Mouse (Mus musculus) forebrain, postnatal 0 days (tissue): ENCODE data around the gene Pde11a. TPM values are rescaled to one million over a fixed set of nuclear protein-coding genes. Genes with fewer than 3 reads are reported as not detected.
"Not testable (repeated sequence)": the region's sequence is repeated elsewhere in the genome, so short reads cannot be mapped to it uniquely, and the experiment has no call there.

Source experiments
- ATAC-seq: fragments of 200-750 bp; cut with Nextera tagmentation; 2 replicates; pipeline ENCODE4 v1.8.0; 2017; ENCODE audit warnings: mild to moderate bottlenecking, moderate library complexity
- DNase-seq: peaks from one replicate; pipeline ENCODE4 v3.0.0-alpha.2; 2015
- H3K27ac ChIP-seq: fragments of 300-500 bp; sonication (generic); 2 replicates; pipeline ENCODE4 v1.5.1; 2014; ENCODE audit warnings: low read depth, mild to moderate bottlenecking, antibody characterized with exemption, low read length, moderate library complexity, mixed read lengths
- H3K27me3 ChIP-seq: fragments of 300-500 bp; sonication (generic); 2 replicates; pipeline ENCODE4 v1.6.1; 2014; ENCODE audit warnings: mild to moderate bottlenecking, low read length, mixed read lengths; ENCODE audit not compliant: insufficient read depth
- H3K36me3 ChIP-seq: fragments of 300-500 bp; sonication (generic); 2 replicates; pipeline ENCODE4 v1.6.1; 2014; ENCODE audit warnings: mild to moderate bottlenecking, moderate library complexity; ENCODE audit not compliant: insufficient read depth
- H3K4me1 ChIP-seq: fragments of 300-500 bp; sonication (generic); 2 replicates; pipeline ENCODE4 v1.6.1; 2014; ENCODE audit warnings: antibody characterized with exemption; ENCODE audit not compliant: insufficient read depth
- H3K4me2 ChIP-seq: fragments of 300-500 bp; sonication (generic); 2 replicates; pipeline ENCODE4 v1.6.1; 2014; ENCODE audit warnings: low read depth, mild to moderate bottlenecking, moderate library complexity
- H3K4me3 ChIP-seq: fragments of 300-500 bp; sonication (generic); 2 replicates; pipeline ENCODE4 v1.5.1; 2014; ENCODE audit warnings: low read depth, low read length, mixed read lengths
- H3K9ac ChIP-seq: fragments of 300-500 bp; sonication (generic); 2 replicates; pipeline ENCODE4 v1.6.1; 2014; ENCODE audit warnings: mild to moderate bottlenecking
- H3K9me3 ChIP-seq: fragments of 300-500 bp; sonication (generic); 2 replicates; pipeline ENCODE4 v1.6.1; 2016; ENCODE audit warnings: low read length
- CTCF ChIP-seq: sonication (generic); IDR thresholded peaks from 2 replicates; pipeline ENCODE4 v1.5.1; 2016; ENCODE audit warnings: antibody characterized with exemption, control low read depth, low read depth
- WGBS: fragments of 180-500 bp; shearing (Covaris S2); extraction: QIAGEN DNeasy Blood & Tissue Kit; methylation state at CpG from one replicate; pipeline ENCODE4 v1.1.7; 2014; 5-methylcytosine and 5-hydroxymethylcytosine counted together
- polyA plus RNA-seq: library from polyadenylated mRNA; unstranded; fragments of >200 nt; fragmentation: Nextera tagmentation; extraction: Ambion mirVana; gene quantifications from 2 replicates; pipeline ENCODE4 v1.2.1, GENCODE M21; 2015
- total RNA-seq: library from RNA; depleted of rRNA; stranded (reverse); fragments of >200 nt; gene quantifications from 2 replicates; pipeline ENCODE4 v1.2.3, GENCODE M21; 2014

The Pde11a gene
- total and polyA plus RNA-seq, 2 experiments from 2014 or later = 0.86 to 1.0 TPM

- H3K9me3 ChIP-seq, H3K4me3 ChIP-seq, H3K27ac ChIP-seq, H3K4me2 ChIP-seq, H3K4me1 ChIP-seq, H3K9ac ChIP-seq, H3K27me3 ChIP-seq, H3K36me3 ChIP-seq: not testable (repeated sequence)
- peak; percentile 53 for DNase-seq
- ATAC-seq = peak; percentile 34; the same call in 1 of the 2 replicates
- 31% methylated on average over 20 of the region's 24 CpGs for WGBS
Observed at GRCm38 (mm10) chr2:75977752-75978368, 360.7 kb downstream of the Pde11a start, which contains the start of gene Ttc30a2. Ttc30a2 (minus strand) TSS chr2:75978170.

- 95% methylated on average over 2 of the region's 2 CpGs for WGBS
- H3K4me3 ChIP-seq, H3K9me3 ChIP-seq, H3K36me3 ChIP-seq, ATAC-seq, H3K4me1 ChIP-seq, H3K27me3 ChIP-seq, H3K27ac ChIP-seq, DNase-seq, H3K9ac ChIP-seq, H3K4me2 ChIP-seq: not testable (repeated sequence)
Observed at GRCm38 (mm10) chr2:75976070-75976469, 362.5 kb downstream of the Pde11a start.

- no peak overlapping the region for H3K4me3 ChIP-seq
- no peak for ATAC-seq
- TF ChIP-seq CTCF = no peak
- no peak overlapping the region for H3K9ac ChIP-seq
- DNase-seq = no peak
- 79% methylated on average over 9 of the region's 9 CpGs for WGBS
- H3K36me3 ChIP-seq = no peaks in the 10 kb centered on the region
- no peaks in the 10 kb centered on the region for H3K4me1 ChIP-seq
- no peaks in the 10 kb centered on the region for H3K27me3 ChIP-seq
- no peak overlapping the region for H3K27ac ChIP-seq
- H3K9me3 ChIP-seq = no peaks in the 10 kb centered on the region
- no peak overlapping the region for H3K4me2 ChIP-seq
Observed at GRCm38 (mm10) chr2:75974131-75974530, 364.4 kb downstream of the Pde11a start.

- WGBS = 15% methylated on average over 5 of the region's 5 CpGs
- ATAC-seq = peak; percentile 94
- Histone ChIP-seq H3K4me1 (peaks cover 16% of the 10 kb centered on the region), H3K27ac (no peak overlapping the region), H3K9me3 (no peaks in the 10 kb centered on the region), H3K27me3 (no peaks in the 10 kb centered on the region), H3K36me3 (no peaks in the 10 kb centered on the region), H3K4me2 (peak overlapping the region; percentile 42), H3K9ac (peak overlapping the region; percentile 15; the same call in 1 of the 2 replicates), H3K4me3 (peak overlapping the region; percentile 16)
- TF ChIP-seq CTCF = peak; percentile 80
- DNase-seq = peak; percentile 86
Observed at GRCm38 (mm10) chr2:75964972-75965371, 373.6 kb downstream of the Pde11a start.

GRCm38 (mm10) chr2:75964512-75964911 lies 374.1 kb downstream of the Pde11a start:
- Histone ChIP-seq H3K27me3 (no peaks in the 10 kb centered on the region), H3K4me2 (peak overlapping the region; percentile 42), H3K4me1 (peaks cover 17% of the 10 kb centered on the region), H3K9me3 (no peaks in the 10 kb centered on the region), H3K9ac (peak overlapping the region; percentile 15; the same call in 1 of the 2 replicates), H3K36me3 (no peaks in the 10 kb centered on the region), H3K27ac (no peak overlapping the region), H3K4me3 (peak overlapping the region; percentile 16)
- 13% methylated on average over 14 of the region's 14 CpGs for WGBS
- peak; percentile 50 for DNase-seq
- peak; percentile 64 for TF ChIP-seq CTCF
- peak; percentile 40; the same call in 1 of the 2 replicates for ATAC-seq

GRCm38 (mm10) chr2:75964051-75964450 lies 374.5 kb downstream of the Pde11a start:
- H3K9ac ChIP-seq = no peak overlapping the region
- WGBS = 62% methylated on average over 5 of the region's 5 CpGs
- no peak overlapping the region for H3K4me3 ChIP-seq
- no peaks in the 10 kb centered on the region for H3K36me3 ChIP-seq
- peaks cover 22% of the 10 kb centered on the region for H3K4me1 ChIP-seq
- H3K27me3 ChIP-seq = no peaks in the 10 kb centered on the region
- no peaks in the 10 kb centered on the region for H3K9me3 ChIP-seq
- TF ChIP-seq CTCF = no peak
- DNase-seq (no peak), ATAC-seq (no peak)
- peak overlapping the region; percentile 42 for H3K4me2 ChIP-seq
- H3K27ac ChIP-seq = no peak overlapping the region

- DNase-seq = no peak
- no peak overlapping the region for H3K9ac ChIP-seq
- 63% methylated on average over 10 of the region's 10 CpGs for WGBS
Observed at GRCm38 (mm10) chr2:75963211-75963840, 375.2 kb downstream of the Pde11a start.

More at GRCm38 (mm10) chr2:75963211-75963840, 375.2 kb downstream of the Pde11a start:
- no peak overlapping the region for H3K27ac ChIP-seq
- H3K36me3 ChIP-seq = no peaks in the 10 kb centered on the region
- ATAC-seq = no peak
- no peaks in the 10 kb centered on the region for H3K9me3 ChIP-seq
- peaks cover 22% of the 10 kb centered on the region for H3K4me1 ChIP-seq
- no peak overlapping the region for H3K4me2 ChIP-seq
- no peak overlapping the region for H3K4me3 ChIP-seq
- H3K27me3 ChIP-seq = no peaks in the 10 kb centered on the region
- TF ChIP-seq CTCF = no peak
